Mouse (Mus musculus): ENCODE results near the gene Csnk1g2. TPM values are rescaled to one million over a fixed set of nuclear protein-coding genes. Genes with fewer than 3 reads are reported as not detected.
A peak's percentile ranks its signal among the peaks of the same experiment; 100 is the strongest.

Csnk1g2 gene
- total RNA-seq, 2 experiments from 2014 or later: 121 to 141 TPM

- DNase-seq: no peak
These were observed 42.8 kb downstream of the Csnk1g2 start for GRCm38 (mm10) chr10:80665459-80665858.

DNA sequence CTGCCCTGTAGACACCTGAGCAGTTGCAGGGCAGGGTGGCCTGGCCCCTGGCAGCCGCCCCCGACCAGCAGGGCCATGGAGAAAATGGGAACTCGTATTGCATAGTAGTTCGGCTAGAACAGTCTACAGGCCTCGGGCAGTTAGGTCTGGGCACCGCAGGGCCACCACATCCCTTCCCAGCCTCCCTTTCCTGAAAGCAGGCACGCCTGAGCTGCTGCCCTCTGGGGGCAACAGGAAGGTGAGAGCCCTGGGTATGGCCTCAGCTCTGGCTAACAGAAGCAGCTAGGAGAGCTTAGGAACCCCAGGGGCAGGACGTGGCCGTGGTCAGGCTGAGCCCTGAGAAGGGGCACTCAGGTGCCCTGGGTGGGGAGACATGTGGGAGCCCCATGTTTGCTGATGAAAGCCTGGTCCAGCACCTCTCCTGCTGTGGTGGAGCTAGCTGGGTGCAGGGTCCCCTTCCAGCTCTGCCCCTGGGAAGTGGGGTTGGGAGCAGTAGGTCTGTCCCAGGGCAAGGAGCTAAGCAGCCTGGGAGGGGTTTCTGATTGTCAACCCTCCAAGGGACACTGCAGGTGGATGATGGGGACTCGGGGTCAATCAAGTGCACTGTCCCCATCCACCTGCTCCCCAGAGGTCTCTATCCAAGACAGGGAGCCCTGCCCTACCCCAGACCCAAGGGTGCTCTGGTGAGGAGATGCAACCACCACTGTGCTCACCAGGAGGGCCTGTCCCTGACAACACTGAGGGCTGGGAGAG, 43.5 kb downstream of the Csnk1g2 start:
- no peak for DNase-seq

DNA sequence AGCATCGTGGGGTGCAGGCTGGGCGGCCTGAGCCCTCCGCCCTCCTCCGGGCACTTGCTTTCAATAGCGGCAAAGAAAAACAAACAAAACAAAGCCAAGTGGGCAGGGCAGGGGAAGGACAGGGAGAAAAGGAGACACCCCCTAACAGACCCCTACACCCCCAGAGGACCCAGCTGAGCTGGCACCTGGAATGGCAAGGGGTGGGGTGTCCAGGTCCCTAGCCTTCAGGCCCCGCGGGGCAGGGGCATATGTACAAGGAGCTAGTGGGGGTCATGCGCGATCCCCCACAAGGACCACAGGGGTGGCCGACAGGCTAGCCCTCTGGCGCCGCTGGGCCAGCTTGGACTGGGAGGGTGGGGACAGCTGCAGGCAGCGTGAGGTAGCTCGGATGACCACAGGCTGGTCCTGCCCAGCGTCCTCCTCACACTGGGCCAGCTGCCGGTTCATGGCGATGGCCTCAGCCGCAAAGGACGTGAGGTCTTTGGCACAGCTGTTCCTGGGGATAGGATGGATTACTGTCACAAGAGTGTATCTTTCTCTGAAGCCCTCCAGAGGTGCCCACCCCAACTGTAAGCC, 44.3 kb downstream of the Csnk1g2 start:
- peak; percentile 55 for DNase-seq

DNA sequence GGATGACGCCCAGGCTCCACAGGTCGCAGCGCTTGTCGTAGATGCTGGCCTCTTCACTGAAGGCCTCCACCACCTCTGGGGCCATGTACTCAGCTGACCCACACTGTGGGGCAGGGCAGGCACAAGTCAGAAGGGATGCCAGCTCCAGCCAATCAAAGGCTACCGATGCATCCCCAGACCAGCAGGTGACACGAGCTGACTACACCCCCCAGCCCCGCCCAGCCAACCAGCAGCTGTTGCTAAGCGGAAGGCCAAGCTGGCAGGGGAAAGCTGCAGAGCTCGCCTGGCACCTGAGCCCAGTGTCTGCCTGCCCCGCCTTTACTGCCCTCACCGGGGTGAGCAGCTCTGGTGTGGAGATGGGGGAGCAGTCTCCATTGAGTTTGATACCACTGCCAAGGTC, 46.0 kb downstream of the Csnk1g2 start:
- peak; percentile 76 for DNase-seq

DNA sequence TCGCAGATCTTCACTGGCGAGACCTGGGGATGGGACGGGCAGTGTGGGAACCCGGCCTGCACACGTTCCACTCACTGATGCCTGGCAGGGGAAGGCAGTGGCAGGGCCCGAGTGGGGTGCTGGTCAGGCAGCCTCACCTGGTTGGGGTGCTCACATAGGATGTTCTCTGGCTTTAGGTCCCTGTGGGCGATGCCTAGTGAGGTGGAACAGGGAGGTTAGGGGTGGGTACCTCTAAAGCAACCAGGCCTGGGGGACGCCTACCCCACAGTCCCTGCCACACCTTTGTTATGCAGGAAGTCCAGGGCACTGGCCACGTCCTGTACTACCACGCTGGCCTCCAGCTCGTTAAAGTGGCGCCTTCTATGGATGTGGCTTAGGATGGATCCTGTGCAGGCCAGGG, 46.4 kb downstream of the Csnk1g2 start:
- DNase-seq: no peak

GRCm38 (mm10) chr10:80669737-80670485, 47.3 kb downstream of the Csnk1g2 start:
- DNase-seq: peak; percentile 72

DNA sequence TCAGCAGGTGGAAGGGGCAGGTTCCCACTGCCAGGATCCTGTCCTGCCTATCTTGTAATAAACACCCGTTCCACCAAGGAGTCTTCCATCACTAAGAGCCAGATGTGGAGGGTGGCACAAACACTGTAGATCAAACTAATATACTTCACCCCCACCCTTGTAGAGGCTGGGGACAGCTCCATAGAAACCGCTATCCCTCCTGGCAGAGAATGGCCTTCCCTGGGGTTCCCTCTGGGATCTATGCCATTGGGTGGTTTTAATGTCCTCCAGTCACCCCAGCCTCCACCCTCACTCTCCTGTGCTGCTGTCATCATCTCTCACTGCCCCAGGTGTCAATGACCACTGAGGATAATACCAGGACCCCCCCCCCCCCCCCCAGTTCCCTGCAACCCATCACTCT, 47.9 kb downstream of the Csnk1g2 start:
- DNase-seq: no peak

- no peak for DNase-seq
These were observed 48.6 kb downstream of the Csnk1g2 start for GRCm38 (mm10) chr10:80671251-80671650.

GRCm38 (mm10) chr10:80671936-80672690, 49.5 kb downstream of the Csnk1g2 start:
- DNase-seq: no peak

GRCm38 (mm10) chr10:80673690-80674089, 51.1 kb downstream of the Csnk1g2 start:
- no peak for DNase-seq

GRCm38 (mm10) chr10:80674161-80674711, 51.6 kb downstream of the Csnk1g2 start:
- DNase-seq: no peak

GRCm38 (mm10) chr10:80674851-80675404, 52.3 kb downstream of the Csnk1g2 start:
- DNase-seq: no peak

GRCm38 (mm10) chr10:80675405-80676197, 53.0 kb downstream of the Csnk1g2 start:
- DNase-seq: no peak

GRCm38 (mm10) chr10:80676198-80676928, 53.7 kb downstream of the Csnk1g2 start:
- peak; percentile 100 for DNase-seq

DNA sequence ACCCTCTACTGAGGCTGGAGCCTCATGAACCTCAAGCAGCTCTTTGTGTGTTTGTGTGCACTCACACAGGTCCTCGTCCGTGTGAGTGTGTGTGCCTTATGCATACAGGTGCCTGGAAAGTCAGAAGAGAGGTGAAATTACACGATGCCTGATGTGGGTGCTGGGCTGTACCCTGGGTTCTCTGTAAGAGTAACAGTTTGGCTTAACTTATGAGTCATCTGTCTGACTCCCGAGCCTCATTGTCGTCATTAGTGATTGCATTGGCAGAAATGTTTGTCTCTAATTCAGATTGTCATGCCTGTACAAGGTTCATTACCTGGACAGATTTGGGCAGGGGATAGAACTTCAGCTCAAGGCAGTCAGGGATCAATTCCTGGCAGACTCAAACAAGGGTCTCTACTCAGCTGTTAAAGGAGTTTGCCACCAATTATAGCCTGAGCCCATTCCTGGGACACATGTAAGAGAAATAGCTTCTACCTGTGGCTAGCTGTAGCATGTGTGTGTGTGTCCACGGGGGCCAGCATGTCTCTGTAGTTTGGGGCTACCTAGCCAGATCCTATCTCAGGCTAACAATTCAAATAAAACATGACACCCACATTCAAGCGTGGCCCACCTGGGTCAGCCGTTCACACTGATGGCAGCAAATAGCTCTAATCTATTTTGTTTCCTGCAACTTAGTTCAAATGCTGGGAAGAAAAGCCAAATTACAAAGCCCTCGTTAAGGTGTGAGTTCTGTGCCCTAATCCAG, 54.7 kb downstream of the Csnk1g2 start:
- DNase-seq: no peak

DNA sequence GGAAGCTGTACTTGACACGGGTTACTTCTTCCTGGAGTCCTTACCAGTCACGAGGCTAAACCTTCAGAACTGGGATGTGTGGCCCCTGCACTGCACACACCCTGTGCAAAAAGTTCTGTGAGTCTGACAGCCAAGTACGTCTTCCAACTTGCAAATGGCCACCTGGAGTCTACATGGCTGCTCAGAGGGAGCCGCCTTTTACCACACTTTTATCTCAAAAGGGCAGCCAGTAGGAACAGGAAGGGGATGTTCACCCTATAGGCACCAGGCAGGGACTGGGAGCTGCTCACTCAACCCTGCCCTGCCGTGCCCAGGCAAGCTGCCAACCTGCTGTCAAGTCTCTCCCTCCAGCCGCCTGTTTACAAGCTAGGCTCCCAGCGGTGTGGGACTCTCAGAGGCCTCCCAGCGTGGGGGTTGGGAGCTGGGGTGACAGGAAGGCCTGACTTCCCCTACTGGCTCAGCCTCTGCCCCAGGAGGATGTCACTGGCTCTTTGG, 55.4 kb downstream of the Csnk1g2 start, which contains the start of gene Mknk2:
TSS of gene Mknk2 (minus strand) at position 171 of the 495 bp plus-strand sequence.
- DNase-seq: peak; percentile 90

GRCm38 (mm10) chr10:80678601-80679377, 56.2 kb downstream of the Csnk1g2 start:
- no peak for DNase-seq

DNA sequence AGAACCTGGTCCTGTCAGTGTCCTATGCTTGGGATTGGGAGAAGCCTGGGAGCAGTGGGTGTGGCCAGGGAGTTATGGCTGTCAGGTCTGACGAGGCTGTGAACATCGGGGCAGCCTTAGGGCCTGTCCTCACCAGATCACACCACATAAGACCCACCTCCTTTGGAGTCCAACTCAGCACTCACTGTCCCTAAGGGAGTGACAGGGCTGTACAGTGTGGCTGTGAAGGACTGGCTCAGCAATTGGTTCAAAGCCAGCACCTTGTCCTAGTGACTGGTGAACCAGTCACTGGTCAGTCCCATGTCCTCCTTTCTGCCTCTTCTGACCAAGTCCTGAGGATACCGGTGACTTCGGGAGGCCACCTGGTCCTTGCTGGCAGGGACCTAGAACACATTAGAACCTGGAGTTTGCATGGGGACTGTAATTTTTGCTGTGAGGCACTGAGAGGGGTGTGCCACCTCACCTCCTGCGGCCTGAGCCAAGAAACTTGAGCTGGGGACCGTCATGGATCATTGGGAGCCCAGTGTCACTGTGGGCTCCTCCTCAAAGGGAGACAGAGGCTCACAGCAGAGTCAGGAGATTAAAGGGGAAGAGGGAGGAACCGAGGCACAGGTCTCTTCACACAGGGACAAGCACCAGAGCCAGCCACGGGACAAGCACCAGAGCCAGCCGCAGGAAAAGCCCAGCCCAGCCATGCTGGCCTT, 57.1 kb downstream of the Csnk1g2 start:
- DNase-seq: no peak

All from gastrocnemius, postnatal 10 days (tissue).